Mouse (Mus musculus) left cerebral cortex, postnatal 14 days (tissue): ENCODE measurements at regions not wholly inside any gene's neighbourhood (a gene's known extent, or its start where the extent isn't known, plus 50 kb on each side); places are given as distances from the start of the nearest gene placed in this dataset.

ENCODE experiments used
- DNase-seq, 2 experiments: peaks; one replicate each; pipeline ENCODE4 v3.0.0; 2021 to 2022; ENCODE audit warnings: low spot score in 2 of 2, mixed read lengths in 1 of 2
- intact Hi-C: fragments of 180-260 bp; cut with DNase I; formaldehyde crosslinking; loops from one replicate; pipeline ENCODE4 v1.15.1; 2025

GRCm38 (mm10) chr11:111539960-111540359 is 474.0 kb downstream of the Kcnj2 start:
- no peak for DNase-seq
- intact Hi-C loops: loop anchor here (5.0 kb wide), 1 partner anchor 112 kb away; no protein-coding TSS in a partner anchor

GRCm38 (mm10) chr11:111545291-111545690 is 479.3 kb downstream of the Kcnj2 start:
- intact Hi-C loops: no loop called here
- no peak for DNase-seq

GRCm38 (mm10) chr11:111555131-111555530 is 489.2 kb downstream of the Kcnj2 start:
- intact Hi-C loops: no loop called here
- DNase-seq: no peak

GRCm38 (mm10) chr11:111555615-111556014 is 489.7 kb downstream of the Kcnj2 start:
- DNase-seq: no peak
- intact Hi-C loops: no loop called here

GRCm38 (mm10) chr11:111558302-111559140 is 492.6 kb downstream of the Kcnj2 start:
- intact Hi-C loops: no loop called here

GRCm38 (mm10) chr11:111563171-111563570 is 497.2 kb downstream of the Kcnj2 start:
- DNase-seq: no peak
- intact Hi-C loops: no loop called here

More at GRCm38 (mm10) chr11:111558302-111559140, 492.6 kb downstream of the Kcnj2 start:
- DNase-seq: no peak

- DNase-seq: no peak
Observed at GRCm38 (mm10) chr11:111568041-111568440, 502.1 kb downstream of the Kcnj2 start.

GRCm38 (mm10) chr11:111568876-111569275 is 502.9 kb downstream of the Kcnj2 start:
- intact Hi-C loops: no loop called here
- DNase-seq: no peak

More at GRCm38 (mm10) chr11:111568041-111568440, 502.1 kb downstream of the Kcnj2 start:
- intact Hi-C loops: no loop called here

- DNase-seq: no peak
- intact Hi-C loops: no loop called here
Observed at GRCm38 (mm10) chr11:111577883-111578282, 511.9 kb downstream of the Kcnj2 start.

GRCm38 (mm10) chr11:111582980-111583379 is 517.0 kb downstream of the Kcnj2 start:
- DNase-seq: no peak
- intact Hi-C loops: no loop called here

GRCm38 (mm10) chr11:111583606-111584005 is 517.6 kb downstream of the Kcnj2 start:
- intact Hi-C loops: no loop called here
- DNase-seq: no peak

- no peak for DNase-seq
- intact Hi-C loops: no loop called here
Observed at GRCm38 (mm10) chr11:111599456-111599855, 533.5 kb downstream of the Kcnj2 start.

GRCm38 (mm10) chr11:111605146-111605545 is 539.2 kb downstream of the Kcnj2 start:
- no peak for DNase-seq
- intact Hi-C loops: no loop called here

GRCm38 (mm10) chr11:111610522-111611015 is 544.6 kb downstream of the Kcnj2 start:
- intact Hi-C loops: no loop called here
- DNase-seq: no peak

- no peak for DNase-seq
- intact Hi-C loops: no loop called here
Observed at GRCm38 (mm10) chr11:111643603-111644002, 577.6 kb downstream of the Kcnj2 start.

- intact Hi-C loops: loop anchor here (5.0 to 10.0 kb wide), 3 partner anchors 116 to 1514 kb away; no protein-coding TSS in a partner anchor
Observed at GRCm38 (mm10) chr11:111652882-111653281, 586.9 kb downstream of the Kcnj2 start.

GRCm38 (mm10) chr11:111657778-111658177 is 591.8 kb downstream of the Kcnj2 start:
- intact Hi-C loops: loop anchor here (10.0 kb wide), 1 partner anchor 447 kb away; no protein-coding TSS in a partner anchor
- no peak for DNase-seq

More at GRCm38 (mm10) chr11:111652882-111653281, 586.9 kb downstream of the Kcnj2 start:
- DNase-seq: peak; percentile 28 to 49

- DNase-seq: no peak
- intact Hi-C loops: loop anchor here (10.0 kb wide), 1 partner anchor 446 kb away; no protein-coding TSS in a partner anchor
Observed at GRCm38 (mm10) chr11:111658362-111659309, 592.7 kb downstream of the Kcnj2 start.

- intact Hi-C loops: no loop called here
- no peak for DNase-seq
Observed at GRCm38 (mm10) chr11:111663269-111663668, 597.3 kb downstream of the Kcnj2 start.

GRCm38 (mm10) chr11:111666336-111666735 is 600.4 kb downstream of the Kcnj2 start:
- intact Hi-C loops: no loop called here
- no peak for DNase-seq
